In the genomic region with DNA sequence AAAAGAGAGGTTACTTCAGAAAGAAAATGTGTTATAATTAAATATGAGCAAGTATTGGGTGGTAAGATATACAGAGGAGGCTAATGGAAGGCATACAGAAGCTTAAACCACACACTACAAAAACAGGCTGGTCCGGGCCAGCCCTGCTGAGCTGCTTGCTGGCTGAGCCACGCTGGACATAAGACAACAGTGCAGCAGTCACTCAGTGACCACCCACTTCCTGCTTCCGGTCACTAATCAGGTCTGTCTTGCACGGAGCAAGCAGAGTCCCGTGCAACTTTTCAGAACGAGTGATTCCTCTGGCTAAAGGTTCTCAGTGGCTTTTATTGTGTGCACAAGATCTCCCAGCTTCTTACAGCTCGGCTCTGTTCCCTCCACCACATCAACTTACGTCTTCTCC, we compare ENCODE assay signal across 14 mouse cellular contexts.
A peak's percentile ranks its signal among the peaks of the same experiment; 100 is the strongest.
DNase-seq lines count a peak whose midpoint lies in the region; ATAC-seq lines count a peak whose summit lies in the region.
"Had no signal": no experiment of that assay in that cellular context is flagged by ENCODE, and none has a peak within 500 bp of the region (broad histone marks: within the 10 kb centered on the region; RNA-seq: fewer than 3 reads in every experiment).

No protein-coding gene starts in this region.

- peaks cover 6% of the 10 kb centered on the region for H3K4me1 ChIP-seq in heart, embryonic 11.5 days (ENCODE audit: control insufficient read depth, insufficient read depth, low read length)
- H3K4me1 ChIP-seq: hindbrain, embryonic 15.5 days had no signal

- peak overlapping the region; percentile 35 for H3K27ac ChIP-seq in heart, embryonic 11.5 days (ENCODE audit: low read depth, low read length)
- H3K27ac ChIP-seq: hindbrain, embryonic 15.5 days had no signal

- DNase-seq in heart, adult 9 months (ENCODE audit: low spot score in 2 of 2): no peak
- peak; percentile 19 to 49 for DNase-seq in kidney, postnatal 25 days
- DNase-seq in lung, postnatal 14 days: peak; percentile 7
- DNase-seq in left cerebral cortex, postnatal 10 days (ENCODE audit: extremely low spot score in 1 of 2, low spot score in 2 of 2): no peak
- no peak for DNase-seq in left cerebral cortex, adult 9 months (ENCODE audit: low spot score in 2 of 2)
- no peak for DNase-seq in cerebellum, adult 8-10 months
- DNase-seq: B cell, adult 2 months; cerebellum, adult 9-11 months; forebrain, postnatal 0 days had no signal

- WGBS in heart, embryonic 11.5 days (ENCODE audit: insufficient replicate concordance): 50% methylated on average over 8 of the region's 8 CpGs

- H3K9ac ChIP-seq in heart, embryonic 11.5 days (ENCODE audit: low read depth, low read length): no peak overlapping the region
- H3K9ac ChIP-seq: forebrain, postnatal 0 days; hindbrain, embryonic 15.5 days had no signal

- ATAC-seq in heart, embryonic 11.5 days (replicated peaks; ENCODE audit: insufficient number of reproducible peaks, low FRiP score, low TSS enrichment): peak; percentile 52; the same call in 1 of the 2 replicates
- ATAC-seq in granulocyte monocyte progenitor cell, adult 5-6 weeks (replicated peaks; ENCODE audit: poor library complexity, severe bottlenecking): peak; percentile 33
- ATAC-seq: forebrain, postnatal 0 days; midbrain, embryonic 16.5 days; Patski had no signal

- no peaks in the 10 kb centered on the region for H3K9me3 ChIP-seq in heart, embryonic 11.5 days (replicated peaks; ENCODE audit: control insufficient read depth, low read length)
- H3K9me3 ChIP-seq: hindbrain, embryonic 15.5 days had no signal

- H3K36me3 ChIP-seq in heart, embryonic 11.5 days (ENCODE audit: control insufficient read depth, insufficient read depth, low read length): no peaks in the 10 kb centered on the region
- H3K36me3 ChIP-seq: hindbrain, embryonic 15.5 days had no signal

- H3K4me3 ChIP-seq in heart, embryonic 11.5 days (ENCODE audit: low read depth, low read length): no peak overlapping the region
- H3K4me3 ChIP-seq: hindbrain, embryonic 15.5 days had no signal

- intact Hi-C loops in left cerebral cortex, postnatal 10 days (cut with DNase I): no loop called here

- H3K27me3 ChIP-seq in heart, embryonic 11.5 days (ENCODE audit: control insufficient read depth, insufficient read depth, low read length): no peaks in the 10 kb centered on the region
- H3K27me3 ChIP-seq: hindbrain, embryonic 15.5 days; Patski had no signal

- peak overlapping the region; percentile 48 for H3K4me2 ChIP-seq in heart, embryonic 11.5 days
- H3K4me2 ChIP-seq: hindbrain, embryonic 15.5 days had no signal

Comparison
In these comparisons a context has a peak if more than half of its experiments do, and no peak if none do; other contexts are left out.
1. DNase-seq: peak in kidney, postnatal 25 days (2 of 2) and lung, postnatal 14 days (single experiment); none in heart, adult 9 months (0 of 2), left cerebral cortex, postnatal 10 days (0 of 2), left cerebral cortex, adult 9 months (0 of 2) and cerebellum, adult 8-10 months (single experiment).